Mouse (Mus musculus) CD8-positive naive resting alpha-beta T cell, adult 2 months (primary cell): Measurements from ENCODE around the gene Enthd1.

Experiments
- DNase-seq, 2 experiments: peaks; one replicate each; pipeline ENCODE4 v3.0.0; 2022; ENCODE audit warnings: low read depth in 2 of 2, low spot score in 2 of 2

Gene Enthd1

GRCm38 (mm10) chr15:80490151-80490550, 74.8 kb downstream of the Enthd1 start:
- no peak for DNase-seq

- DNase-seq: no peak
Measured at GRCm38 (mm10) chr15:80488658-80489057, 76.3 kb downstream of the Enthd1 start.

GRCm38 (mm10) chr15:80485601-80486000, 79.4 kb downstream of the Enthd1 start:
- no peak for DNase-seq

- DNase-seq: no peak
Measured at GRCm38 (mm10) chr15:80483041-80483705, 81.8 kb downstream of the Enthd1 start.

- DNase-seq: no peak
Measured at GRCm38 (mm10) chr15:80482348-80482747, 82.6 kb downstream of the Enthd1 start.

GRCm38 (mm10) chr15:80474429-80475002, 90.4 kb downstream of the Enthd1 start:
- DNase-seq: no peak

- no peak for DNase-seq
Measured at GRCm38 (mm10) chr15:80467876-80468275, 97.1 kb downstream of the Enthd1 start.

GRCm38 (mm10) chr15:80462106-80462505, 102.8 kb downstream of the Enthd1 start:
- no peak for DNase-seq

GRCm38 (mm10) chr15:80461446-80461845, 103.5 kb downstream of the Enthd1 start:
- DNase-seq: no peak

- DNase-seq: no peak
Measured at GRCm38 (mm10) chr15:80460011-80460410, 104.9 kb downstream of the Enthd1 start.

GRCm38 (mm10) chr15:80457984-80458383, 107.0 kb downstream of the Enthd1 start:
- no peak for DNase-seq

- no peak for DNase-seq
Measured at GRCm38 (mm10) chr15:80454486-80454885, 110.5 kb downstream of the Enthd1 start.

GRCm38 (mm10) chr15:80452425-80452824, 112.5 kb downstream of the Enthd1 start:
- no peak for DNase-seq

- DNase-seq: no peak
Measured at GRCm38 (mm10) chr15:80445956-80446687, 118.8 kb downstream of the Enthd1 start.

- no peak for DNase-seq
Measured at GRCm38 (mm10) chr15:80440195-80440594, 124.8 kb downstream of the Enthd1 start.

GRCm38 (mm10) chr15:80438423-80438822, 126.5 kb downstream of the Enthd1 start:
- DNase-seq: no peak

- no peak for DNase-seq
Measured at GRCm38 (mm10) chr15:80437996-80438395, 127.0 kb downstream of the Enthd1 start.

- DNase-seq: no peak
Measured at GRCm38 (mm10) chr15:80436961-80437360, 128.0 kb downstream of the Enthd1 start.

- no peak for DNase-seq
Measured at GRCm38 (mm10) chr15:80430324-80430723, 134.6 kb downstream of the Enthd1 start.

- no peak for DNase-seq
Measured at GRCm38 (mm10) chr15:80418146-80418545, 146.8 kb downstream of the Enthd1 start.

GRCm38 (mm10) chr15:80417066-80417465, 147.9 kb downstream of the Enthd1 start:
- no peak for DNase-seq

GRCm38 (mm10) chr15:80415132-80415531, 149.8 kb downstream of the Enthd1 start:
- no peak for DNase-seq
